Mouse (Mus musculus) bone marrow macrophage, adult 2 months (primary cell): Measurements from ENCODE around the gene Tnmd.

Experiments used
- CTCF ChIP-seq: IDR thresholded peaks from 2 replicates; pipeline ENCODE4 v1.5.1; 2012; ENCODE audit warnings: low read depth, mild to moderate bottlenecking, low read length, moderate library complexity
- POLR2A ChIP-seq: IDR thresholded peaks from 2 replicates; pipeline ENCODE4 v1.6.1; 2012; ENCODE audit warnings: mild to moderate bottlenecking, low read depth, low read length, borderline replicate concordance

- TF ChIP-seq POLR2A (no peak), CTCF (no peak)
Observed at GRCm38 (mm10) chrX:133850680-133851079, at the start of gene Tnmd.
